8 mouse cellular contexts compared by ENCODE assay signal in genomic region chr4:154636721-154637311, GRCm38 (mm10). TPM values are rescaled to one million over a fixed set of nuclear protein-coding genes. Genes with fewer than 3 reads are reported as not detected.
DNase-seq lines count a peak whose midpoint lies in the region; ATAC-seq lines count a peak whose summit lies in the region.

Gene Prdm16, minus strand, starts transcription at chr4:154636873.

- H3K4me2 ChIP-seq in embryonic facial prominence, embryonic 11.5 days (ENCODE audit: low read depth, low read length) = peak within 1 kb of the TSS; percentile 96

- intact Hi-C loops in heart, postnatal 10 days (cut with DNase I) = loop anchor here (5.0 kb wide), 2 partner anchors 140 to 240 kb away; no protein-coding TSS in a partner anchor

- peak within 1 kb of the TSS; percentile 79 for H3K4me3 ChIP-seq in embryonic facial prominence, embryonic 11.5 days (ENCODE audit: low read depth, low read length)

- no peaks in the 10 kb centered on the region for H3K9me3 ChIP-seq in embryonic facial prominence, embryonic 11.5 days (replicated peaks; ENCODE audit: control insufficient read depth, low read length)

- WGBS in embryonic facial prominence, embryonic 11.5 days = under 1% methylated on average over 47 of the region's 47 CpGs

- peaks cover 13% of the 10 kb centered on the region for H3K4me1 ChIP-seq in embryonic facial prominence, embryonic 11.5 days (ENCODE audit: control insufficient read depth, insufficient read depth, low read length)

- peak within 1 kb of the TSS; percentile 94 for H3K9ac ChIP-seq in embryonic facial prominence, embryonic 11.5 days (replicated peaks; ENCODE audit: low read length)

- peaks cover 36% of the 10 kb centered on the region for H3K27me3 ChIP-seq in embryonic facial prominence, embryonic 11.5 days (ENCODE audit: control insufficient read depth, insufficient read depth, low read length)

- peak; percentile 15 for DNase-seq in thymus, postnatal 4 days
- DNase-seq in thymus, postnatal 25 days = no peak
- peak; percentile 90 for DNase-seq in embryonic facial prominence, embryonic 11.5 days (ENCODE audit: low spot score)
- DNase-seq in heart, postnatal 10 days = peak; percentile 76 to 80
- peak; percentile 60 to 80 for DNase-seq in kidney, postnatal 25 days
- DNase-seq in MN1 (ENCODE audit: low spot score) (no peak), adipocyte (ENCODE audit: low spot score) (no peak)

- peak within 1 kb of the TSS; percentile 97 for H3K27ac ChIP-seq in embryonic facial prominence, embryonic 11.5 days (replicated peaks; ENCODE audit: low read depth, low read length)

- no peaks in the 10 kb centered on the region for H3K36me3 ChIP-seq in embryonic facial prominence, embryonic 11.5 days (replicated peaks; ENCODE audit: control insufficient read depth, insufficient read depth, low read depth, low read length)

- ATAC-seq in embryonic facial prominence, embryonic 11.5 days (replicated peaks; ENCODE audit: insufficient number of reproducible peaks, low FRiP score, low TSS enrichment, low read depth) = 0 out of 2 replicates have a peak, but pooled peaks have one; percentile 17
- ATAC-seq in megakaryocyte-erythroid progenitor cell, adult 5-6 weeks (replicated peaks; ENCODE audit: low FRiP score, low TSS enrichment, poor library complexity, severe bottlenecking) = 0 out of 2 replicates have a peak, but pooled peaks have one; percentile 23

RNA-seq across cellular contexts. Expression of gene Prdm16, which starts in this region (rescaled TPM):
- polyA plus RNA-seq in embryonic facial prominence, embryonic 11.5 days (2014; fragmentation: Nextera tagmentation; extraction: Ambion mirVana) = 22.3 and 28.3 TPM in 2 replicates
- total RNA-seq in heart, postnatal 10 days (2021) = 10 to 100 TPM; 20.7 to 22.2 TPM
- total RNA-seq in megakaryocyte-erythroid progenitor cell, adult 5-6 weeks (2014; fragmentation: Nextera tagmentation) = 4.2 and 7.7 TPM in 2 replicates
- total RNA-seq in megakaryocyte-erythroid progenitor cell, adult 5-6 weeks (2017) = 0.85 and 2.2 TPM in 2 replicates

Comparison
In these comparisons a context has a peak if more than half of its experiments do, and no peak if none do; other contexts are left out.
1. DNase-seq: peak in thymus, postnatal 4 days (single experiment), embryonic facial prominence, embryonic 11.5 days (single experiment), heart, postnatal 10 days (2 of 2) and kidney, postnatal 25 days (2 of 2); none in thymus, postnatal 25 days (single experiment), MN1 (single experiment) and adipocyte (single experiment).